Mouse (Mus musculus) hindbrain, embryonic 16.5 days (tissue): ENCODE data around the gene Gtf2a1l. TPM values are rescaled to one million over a fixed set of nuclear protein-coding genes. Genes with fewer than 3 reads are reported as not detected.

Experiments used
- ATAC-seq: fragments of 200-750 bp; cut with Nextera tagmentation; 2 replicates; pipeline ENCODE4 v1.8.0; 2017; ENCODE audit warnings: moderate TSS enrichment, moderate library complexity
- H3K27ac ChIP-seq: fragments of 300-500 bp; sonication (generic); 2 replicates; pipeline ENCODE4 v1.5.1; 2014; ENCODE audit warnings: low read depth, mild to moderate bottlenecking, control low read depth, low read length, moderate library complexity
- H3K27me3 ChIP-seq: fragments of 300-500 bp; sonication (generic); replicated peaks from 2 replicates; pipeline ENCODE4 v1.6.1; 2014; ENCODE audit warnings: low read length; ENCODE audit not compliant: control insufficient read depth, insufficient read depth
- H3K36me3 ChIP-seq: fragments of 300-500 bp; sonication (generic); 2 replicates; pipeline ENCODE4 v1.6.1; 2014; ENCODE audit warnings: mild to moderate bottlenecking, low read length, moderate library complexity, mixed read lengths; ENCODE audit not compliant: control insufficient read depth, insufficient read depth
- H3K4me1 ChIP-seq: fragments of 300-500 bp; sonication (generic); 2 replicates; pipeline ENCODE4 v1.6.1; 2014; ENCODE audit warnings: low read depth, low read length; ENCODE audit not compliant: control insufficient read depth, insufficient read depth
- H3K4me2 ChIP-seq: fragments of 300-500 bp; sonication (generic); 2 replicates; pipeline ENCODE4 v1.6.1; 2014; ENCODE audit warnings: mild to moderate bottlenecking, low read length, control low read depth, moderate library complexity
- H3K4me3 ChIP-seq: fragments of 300-500 bp; sonication (generic); 2 replicates; pipeline ENCODE4 v1.5.1; 2014; ENCODE audit warnings: mild to moderate bottlenecking, low read length, control low read depth, moderate library complexity
- H3K9ac ChIP-seq: fragments of 300-500 bp; sonication (generic); 2 replicates; pipeline ENCODE4 v1.6.1; 2014; ENCODE audit warnings: low read depth, mild to moderate bottlenecking, control low read depth, low read length, moderate library complexity
- H3K9me3 ChIP-seq: fragments of 300-500 bp; sonication (generic); 2 replicates; pipeline ENCODE4 v1.6.1; 2014; ENCODE audit warnings: mild to moderate bottlenecking, low read length, moderate library complexity; ENCODE audit not compliant: control insufficient read depth
- WGBS: fragments of 180-500 bp; shearing (Covaris S2); extraction: QIAGEN DNeasy Blood & Tissue Kit; methylation state at CpG from one replicate; pipeline ENCODE4 v1.1.7; 2014; 5-methylcytosine and 5-hydroxymethylcytosine counted together
- polyA plus RNA-seq: library from polyadenylated mRNA; unstranded; fragments of >200 nt; fragmentation: Nextera tagmentation; extraction: Ambion mirVana; gene quantifications from 2 replicates; pipeline ENCODE4 v1.2.1, GENCODE M21; 2015

The Gtf2a1l gene
- polyA plus RNA-seq, 1 experiment from 2014 or later = 0.35 TPM

DNA sequence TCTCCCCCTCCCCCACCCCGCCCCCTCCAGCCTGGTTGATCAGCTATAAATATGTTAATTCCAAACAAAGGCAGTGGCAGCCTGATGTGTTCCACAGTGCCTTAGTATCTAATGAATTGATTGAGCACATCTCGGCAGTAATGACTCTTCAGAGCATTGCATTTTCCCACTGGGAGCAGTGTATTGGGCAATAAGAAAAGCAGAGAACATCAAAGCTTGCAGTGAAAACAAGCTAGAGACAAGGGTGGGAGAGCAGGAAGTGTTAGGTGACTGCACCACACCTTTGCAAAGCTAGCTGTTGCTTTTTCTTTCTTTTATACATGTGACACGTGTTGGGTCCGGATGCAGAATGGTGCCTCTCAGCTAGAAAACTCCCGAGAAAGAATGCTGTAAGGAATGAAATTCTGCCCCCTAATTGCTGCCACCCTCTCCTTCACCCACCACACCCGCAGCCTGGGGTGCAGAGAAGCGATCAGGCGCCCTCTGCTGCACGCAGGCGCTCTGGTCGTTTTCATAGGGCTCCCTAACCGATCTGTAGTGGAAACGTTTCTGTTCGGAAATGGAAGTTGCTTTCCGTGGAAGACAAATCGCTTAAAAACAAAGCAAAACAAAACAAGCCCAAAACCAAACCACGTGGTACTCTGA, 84.5 kb downstream of the Gtf2a1l start:
- H3K4me3 ChIP-seq = no peak overlapping the region

GRCm38 (mm10) chr17:88753472-88753857, 85.0 kb downstream of the Gtf2a1l start:
- Histone ChIP-seq H3K4me2 (peak overlapping the region; percentile 38), H3K27ac (no peak overlapping the region), H3K9ac (no peak overlapping the region; the same call in 1 of the 2 replicates), H3K36me3 (no peaks in the 10 kb centered on the region), H3K4me3 (no peak overlapping the region), H3K27me3 (no peaks in the 10 kb centered on the region), H3K4me1 (peaks cover 20% of the 10 kb centered on the region), H3K9me3 (no peaks in the 10 kb centered on the region)
- WGBS = 33% methylated on average over 12 of the region's 12 CpGs
- ATAC-seq = peak; percentile 4; the same call in 1 of the 2 replicates

More for the DNA sequence above, 84.5 kb downstream of the Gtf2a1l start:
- H3K27ac ChIP-seq = no peak overlapping the region
- no peak overlapping the region for H3K9ac ChIP-seq
- 6% methylated on average over 17 of the region's 17 CpGs for WGBS
- ATAC-seq = peak; percentile 80
- no peaks in the 10 kb centered on the region for H3K9me3 ChIP-seq
- no peaks in the 10 kb centered on the region for H3K27me3 ChIP-seq
- H3K4me2 ChIP-seq = peak overlapping the region; percentile 38
- H3K4me1 ChIP-seq = peaks cover 15% of the 10 kb centered on the region
- H3K36me3 ChIP-seq = no peaks in the 10 kb centered on the region

DNA sequence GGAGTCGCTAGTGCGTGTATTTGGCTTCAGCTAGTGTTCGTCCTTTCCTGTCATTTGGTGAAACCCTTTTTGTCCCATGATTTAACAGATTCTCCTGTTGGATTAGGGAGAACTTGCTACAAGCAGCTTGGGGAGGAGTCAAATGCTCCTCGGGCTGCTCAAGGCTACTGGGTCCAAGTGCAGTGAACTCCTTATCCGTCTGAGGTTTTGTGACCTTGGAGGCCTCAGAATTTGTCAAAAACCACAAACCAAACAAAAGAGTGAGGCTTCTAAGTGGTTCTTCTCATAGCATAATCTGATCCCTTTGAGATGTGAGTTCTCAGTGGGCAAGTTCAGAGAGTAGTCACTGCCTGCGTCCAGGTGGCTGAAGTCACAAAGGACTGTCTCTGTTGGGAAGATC, 87.3 kb downstream of the Gtf2a1l start:
- no peak overlapping the region for H3K4me3 ChIP-seq
- no peaks in the 10 kb centered on the region for H3K36me3 ChIP-seq
- no peak overlapping the region for H3K4me2 ChIP-seq
- no peaks in the 10 kb centered on the region for H3K9me3 ChIP-seq
- WGBS = 71% methylated on average over 6 of the region's 6 CpGs
- no peak overlapping the region for H3K27ac ChIP-seq
- H3K9ac ChIP-seq = no peak overlapping the region
- peaks cover 20% of the 10 kb centered on the region for H3K4me1 ChIP-seq
- H3K27me3 ChIP-seq = no peaks in the 10 kb centered on the region
- no peak for ATAC-seq

DNA sequence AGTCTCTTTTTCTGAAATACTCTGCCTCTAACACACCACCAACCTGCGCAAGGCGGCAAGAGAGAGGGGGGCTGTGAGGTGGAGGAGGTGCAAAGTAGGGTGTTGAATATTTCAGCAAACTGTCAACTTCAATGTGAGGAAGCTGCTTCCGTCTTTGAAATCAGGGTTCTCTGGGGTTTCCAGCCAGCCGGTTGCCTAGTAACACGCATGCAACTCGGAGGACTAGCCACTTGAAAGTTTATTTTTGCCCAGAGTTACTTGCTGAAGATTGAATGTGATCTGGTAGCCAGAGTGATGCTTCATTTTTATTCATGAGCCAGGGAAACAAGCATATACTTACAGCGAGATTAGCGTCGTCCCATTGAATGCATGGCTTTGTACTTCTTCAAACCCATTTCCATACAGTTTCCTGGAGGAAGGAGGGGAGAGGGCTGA, 89.6 kb downstream of the Gtf2a1l start:
- 3% methylated on average over 9 of the region's 9 CpGs for WGBS
- Histone ChIP-seq H3K27ac (peak overlapping the region; percentile 9; the same call in 1 of the 2 replicates), H3K4me1 (peaks cover 20% of the 10 kb centered on the region), H3K36me3 (no peaks in the 10 kb centered on the region), H3K4me3 (no peak overlapping the region), H3K9ac (no peak overlapping the region), H3K4me2 (peak overlapping the region; percentile 17; the same call in 1 of the 2 replicates), H3K27me3 (no peaks in the 10 kb centered on the region), H3K9me3 (no peaks in the 10 kb centered on the region)
- ATAC-seq = peak; percentile 63

DNA sequence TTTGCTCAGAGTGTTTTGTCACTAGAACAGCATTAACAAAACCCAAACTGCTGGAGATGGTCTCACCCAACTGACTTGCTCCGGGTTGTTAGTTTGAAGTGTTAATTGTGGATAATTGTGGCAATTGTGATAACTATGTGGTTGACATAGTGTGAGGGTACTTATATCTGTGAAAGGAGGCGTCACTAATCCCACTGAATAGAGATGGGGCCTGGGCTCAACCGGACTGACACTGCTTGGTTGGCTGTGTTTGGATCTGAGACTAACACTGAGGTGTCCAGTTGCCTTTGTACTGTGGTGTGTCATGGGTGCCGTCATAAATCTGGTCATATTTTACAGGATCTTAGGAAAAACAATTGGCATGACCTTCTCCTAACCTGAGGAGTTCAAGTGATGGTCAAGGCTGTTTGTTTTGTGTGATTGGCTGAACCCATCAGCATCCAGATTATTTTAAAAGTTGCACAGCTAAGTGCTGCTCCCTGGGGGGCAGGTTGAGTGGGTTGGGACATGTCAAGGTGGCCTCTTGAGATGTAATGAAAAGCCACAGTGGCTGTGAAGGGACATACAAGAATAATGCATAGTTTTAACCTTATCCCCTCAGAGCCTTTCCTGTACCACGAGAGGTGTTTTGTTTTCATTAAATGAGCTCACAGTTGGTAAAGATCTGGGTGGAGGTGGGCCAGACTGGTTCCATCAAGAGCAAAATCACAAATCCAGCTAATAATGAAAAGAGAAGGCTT, 95.1 kb downstream of the Gtf2a1l start:
- no peak overlapping the region for H3K27ac ChIP-seq
- ATAC-seq = peak; percentile 48
- no peaks in the 10 kb centered on the region for H3K9me3 ChIP-seq
- 22% methylated on average over 5 of the region's 5 CpGs for WGBS
- no peak overlapping the region for H3K4me2 ChIP-seq
- H3K36me3 ChIP-seq = no peaks in the 10 kb centered on the region
- no peak overlapping the region for H3K4me3 ChIP-seq
- no peak overlapping the region for H3K9ac ChIP-seq
- 0 out of 2 replicates have a peak, but pooled peaks cover 2% of the 10 kb centered on the region for H3K4me1 ChIP-seq
- no peaks in the 10 kb centered on the region for H3K27me3 ChIP-seq

GRCm38 (mm10) chr17:88764136-88764485, 95.7 kb downstream of the Gtf2a1l start:
- Histone ChIP-seq H3K36me3 (no peaks in the 10 kb centered on the region), H3K9me3 (no peaks in the 10 kb centered on the region), H3K27me3 (no peaks in the 10 kb centered on the region), H3K4me1 (0 out of 2 replicates have a peak, but pooled peaks cover 2% of the 10 kb centered on the region), H3K4me3 (no peak overlapping the region), H3K27ac (no peak overlapping the region), H3K4me2 (no peak overlapping the region), H3K9ac (no peak overlapping the region)
- 32% methylated on average over 3 of the region's 3 CpGs for WGBS
- peak; percentile 90 for ATAC-seq

Other genes starting within 250 kb of the Gtf2a1l start
- gene Foxn2, start 227.9 kb upstream of the Gtf2a1l start, polyA plus RNA-seq = 8.2 and 9.7 TPM in 2 replicates
- 35.7 and 38.8 TPM in 2 replicates for gene Ppp1r21, start 138.5 kb upstream of the Gtf2a1l start, polyA plus RNA-seq
- 1.7 and 2.1 TPM in 2 replicates for gene Ston1, start 71.0 kb upstream of the Gtf2a1l start, polyA plus RNA-seq
- 2.5 and 4.0 TPM in 2 replicates for gene Lhcgr, start 123.3 kb downstream of the Gtf2a1l start, polyA plus RNA-seq